Mouse (Mus musculus): ENCODE results near the gene Ripk3. TPM values are rescaled to one million over a fixed set of nuclear protein-coding genes. Genes with fewer than 3 reads are reported as not detected.

The Ripk3 gene
- polyA plus RNA-seq, 1 experiment from 2014 or later: 36.9 TPM

DNA sequence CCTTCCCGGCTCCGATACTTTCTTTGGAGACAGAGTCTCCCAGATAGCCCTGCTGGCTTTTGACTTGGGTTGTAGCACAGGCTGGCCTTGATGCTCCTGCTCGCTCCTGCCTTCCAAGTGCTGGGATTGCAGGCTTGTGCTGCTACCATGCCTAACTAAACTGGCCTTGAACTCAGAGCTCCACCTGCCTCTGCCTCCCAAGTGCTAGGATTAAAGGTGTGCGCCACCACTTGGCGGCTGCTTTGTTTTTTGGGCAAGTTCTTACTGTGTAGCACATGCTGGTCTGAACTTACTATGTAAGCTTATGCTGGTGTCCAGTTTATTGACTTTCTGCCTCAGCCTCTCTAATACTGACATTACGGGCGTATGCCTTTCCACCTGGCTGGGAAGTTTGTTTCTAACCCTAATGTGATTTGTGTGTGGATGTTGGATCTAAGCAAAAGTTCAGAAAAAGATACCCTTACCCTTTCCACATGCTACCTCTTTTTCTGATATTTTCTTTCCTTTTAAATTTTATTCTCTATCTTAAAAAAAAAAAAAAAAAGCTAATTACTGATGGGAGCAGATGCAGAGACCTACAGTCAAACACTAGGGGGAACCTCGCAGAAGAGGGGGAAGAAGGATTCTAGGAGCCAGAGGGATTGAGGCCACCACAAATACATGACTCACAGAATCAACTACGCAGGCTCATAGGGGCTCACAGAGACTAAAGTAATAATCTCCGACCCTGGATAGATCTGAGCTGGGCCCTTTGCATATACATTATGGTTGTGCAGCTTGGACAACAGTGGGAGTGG is 41.4 kb downstream of the Ripk3 start:
- H3K36me3 ChIP-seq: peaks cover 21% of the 10 kb centered on the region
- H3K4me1 ChIP-seq: peaks cover 20% of the 10 kb centered on the region
- 87% methylated on average over 10 of the region's 10 CpGs for WGBS
- H3K4me3 ChIP-seq (replicated peaks): 0 out of 2 replicates have a peak overlapping the region, but pooled peaks have one; percentile 4
- no peak for ATAC-seq (ENCODE audit: insufficient read depth, low FRiP score, low read depth)
- H3K4me2 ChIP-seq: peak overlapping the region; percentile 88
- no peaks in the 10 kb centered on the region for H3K9me3 ChIP-seq
- no peaks in the 10 kb centered on the region for H3K27me3 ChIP-seq (replicated peaks)
- no peak overlapping the region for H3K27ac ChIP-seq
- H3K9ac ChIP-seq: no peak overlapping the region

- under 1% methylated on average over 31 of the region's 31 CpGs for WGBS
These were observed 42.8 kb downstream of the Ripk3 start for GRCm38 (mm10) chr14:55745861-55746237.

GRCm38 (mm10) chr14:55745180-55745860 is 43.3 kb downstream of the Ripk3 start, which contains the start of the genes Dhrs1 and Nop9:
Dhrs1 (minus strand) TSS chr14:55745690.
Nop9 (plus strand) TSS chr14:55745693.
- WGBS: 1% methylated on average over 48 of the region's 48 CpGs
- Histone ChIP-seq H3K27ac (0 out of 2 replicates have a peak within 1 kb of the TSS, but pooled peaks have one; percentile 53), H3K36me3 (peaks cover 10% of the 10 kb centered on the region; the same call in 1 of the 2 replicates), H3K4me1 (peaks cover 20% of the 10 kb centered on the region), H3K9me3 (no peaks in the 10 kb centered on the region), H3K9ac (peak within 1 kb of the TSS; percentile 60), H3K4me2 (peak within 1 kb of the TSS; percentile 88), H3K27me3 (replicated peaks) (no peaks in the 10 kb centered on the region), H3K4me3 (replicated peaks) (peak within 1 kb of the TSS; percentile 88)
- peak; percentile 84 for ATAC-seq (ENCODE audit: insufficient read depth, low FRiP score, low read depth)

More at GRCm38 (mm10) chr14:55745861-55746237, 42.8 kb downstream of the Ripk3 start:
- H3K4me2 ChIP-seq: peak overlapping the region; percentile 88
- peaks cover 20% of the 10 kb centered on the region for H3K4me1 ChIP-seq
- H3K27ac ChIP-seq: no peak overlapping the region
- H3K27me3 ChIP-seq (replicated peaks): no peaks in the 10 kb centered on the region
- H3K4me3 ChIP-seq (replicated peaks): peak overlapping the region; percentile 88
- no peak for ATAC-seq (ENCODE audit: insufficient read depth, low FRiP score, low read depth)
- H3K9ac ChIP-seq: peak overlapping the region; percentile 60
- H3K36me3 ChIP-seq: peaks cover 10% of the 10 kb centered on the region; the same call in 1 of the 2 replicates
- H3K9me3 ChIP-seq: no peaks in the 10 kb centered on the region

DNA sequence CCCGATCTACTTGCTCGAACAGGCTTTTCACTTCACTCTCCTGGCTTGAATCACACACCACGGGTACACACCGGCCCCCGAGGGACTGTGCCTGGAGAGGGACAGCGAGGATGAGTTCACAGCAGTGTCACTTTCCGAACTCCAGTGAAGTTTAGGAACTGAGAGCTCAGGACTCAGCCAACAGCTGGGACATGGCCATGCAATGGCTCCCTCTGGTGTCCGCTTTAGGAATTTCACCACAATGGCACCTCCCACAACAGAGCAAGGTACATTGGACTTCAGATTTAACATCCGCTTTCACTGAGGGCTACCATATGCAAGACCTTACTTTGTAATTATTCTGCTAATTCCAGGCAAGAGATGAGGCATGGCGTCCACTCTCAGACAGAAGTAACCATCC is 45.0 kb downstream of the Ripk3 start:
- 18% methylated on average over 10 of the region's 10 CpGs for WGBS
- Histone ChIP-seq H3K9ac (peak overlapping the region; percentile 32; the same call in 1 of the 2 replicates), H3K36me3 (peaks cover 9% of the 10 kb centered on the region; the same call in 1 of the 2 replicates), H3K4me2 (peak overlapping the region; percentile 38), H3K4me1 (peaks cover 20% of the 10 kb centered on the region), H3K27me3 (replicated peaks) (no peaks in the 10 kb centered on the region), H3K4me3 (replicated peaks) (peak overlapping the region; percentile 19; the same call in 1 of the 2 replicates), H3K9me3 (no peaks in the 10 kb centered on the region), H3K27ac (no peak overlapping the region)
- ATAC-seq (ENCODE audit: insufficient read depth, low FRiP score, low read depth): peak; percentile 48; the same call in 1 of the 2 replicates

DNA sequence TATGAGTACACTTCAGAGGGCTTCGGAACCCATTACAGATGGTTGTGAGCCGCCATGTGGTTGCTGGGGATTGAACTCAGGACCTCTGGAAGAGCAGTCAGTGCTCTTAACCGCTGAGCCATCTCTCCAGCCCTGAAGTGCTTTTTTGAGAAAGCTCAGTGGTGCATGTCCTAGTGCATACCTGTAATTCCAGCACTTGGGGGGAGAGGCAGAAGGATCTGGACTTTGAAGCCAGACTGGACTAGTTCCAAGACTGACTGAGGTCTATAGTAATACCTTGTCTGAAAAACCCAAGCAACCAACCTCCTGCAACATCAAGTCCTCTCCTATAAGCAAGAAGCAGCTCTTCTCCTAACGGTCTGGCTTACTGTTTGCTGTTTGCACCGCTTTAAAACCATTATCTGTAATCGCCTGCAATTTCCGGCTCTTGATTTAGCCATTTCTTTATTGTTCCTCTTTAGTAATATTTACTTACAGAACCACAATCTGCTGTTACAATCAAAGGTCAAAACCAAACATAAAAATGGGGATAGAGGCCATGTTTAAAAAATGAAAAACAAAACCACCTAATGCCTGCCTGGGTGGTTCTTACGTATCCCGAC is 51.5 kb downstream of the Ripk3 start:
- Histone ChIP-seq H3K4me2 (no peak overlapping the region), H3K27me3 (replicated peaks) (no peaks in the 10 kb centered on the region), H3K4me3 (replicated peaks) (no peak overlapping the region), H3K27ac (no peak overlapping the region), H3K9ac (no peak overlapping the region), H3K9me3 (no peaks in the 10 kb centered on the region), H3K4me1 (no peaks in the 10 kb centered on the region), H3K36me3 (peaks cover 12% of the 10 kb centered on the region; the same call in 1 of the 2 replicates)
- ATAC-seq (ENCODE audit: insufficient read depth, low FRiP score, low read depth): no peak
- WGBS: 78% methylated on average over 9 of the region's 9 CpGs

DNA sequence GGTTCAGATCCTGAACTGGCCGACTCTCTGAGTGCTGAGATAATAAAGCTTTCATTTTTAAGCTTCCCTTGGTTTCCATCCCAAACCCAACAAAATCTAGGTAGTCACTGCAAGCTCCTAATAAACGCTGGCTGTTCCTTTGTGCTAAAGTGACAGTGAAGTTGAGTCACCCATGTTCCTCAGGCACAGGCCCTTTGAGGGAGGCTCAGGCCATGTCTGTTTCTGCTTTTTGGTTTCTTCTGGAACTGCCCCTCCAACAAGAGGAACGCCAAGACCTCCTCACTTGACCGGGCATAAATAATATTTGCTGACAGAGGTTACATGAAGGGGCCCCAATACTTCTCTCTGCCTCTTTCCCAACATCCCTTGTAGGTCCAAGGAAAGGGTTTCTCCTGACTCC is 52.9 kb downstream of the Ripk3 start:
- Histone ChIP-seq H3K4me2 (no peak overlapping the region), H3K9ac (no peak overlapping the region), H3K27me3 (replicated peaks) (no peaks in the 10 kb centered on the region), H3K36me3 (peaks cover 12% of the 10 kb centered on the region; the same call in 1 of the 2 replicates), H3K4me1 (no peaks in the 10 kb centered on the region), H3K9me3 (no peaks in the 10 kb centered on the region), H3K4me3 (replicated peaks) (no peak overlapping the region), H3K27ac (no peak overlapping the region)
- ATAC-seq (ENCODE audit: insufficient read depth, low FRiP score, low read depth): no peak
- WGBS: 74% methylated on average over 4 of the region's 4 CpGs

- H3K4me2 ChIP-seq: no peak overlapping the region
- WGBS: 24% methylated on average over 3 of the region's 3 CpGs
- H3K4me3 ChIP-seq (replicated peaks): no peak overlapping the region
- no peak overlapping the region for H3K27ac ChIP-seq
- H3K9me3 ChIP-seq: no peaks in the 10 kb centered on the region
- H3K36me3 ChIP-seq: peaks cover 9% of the 10 kb centered on the region; the same call in 1 of the 2 replicates
- no peak overlapping the region for H3K9ac ChIP-seq
- H3K27me3 ChIP-seq (replicated peaks): no peaks in the 10 kb centered on the region
- ATAC-seq (ENCODE audit: insufficient read depth, low FRiP score, low read depth): no peak
- H3K4me1 ChIP-seq: no peaks in the 10 kb centered on the region
These were observed 53.3 kb downstream of the Ripk3 start for GRCm38 (mm10) chr14:55735334-55735733.

Other genes starting within 250 kb of the Ripk3 start
- gene Pck2, start 248.6 kb downstream of the Ripk3 start, polyA plus RNA-seq (2015; fragmentation: Nextera tagmentation; extraction: Ambion mirVana): 48.5 and 52.8 TPM in 2 replicates
- gene Dcaf11, start 228.9 kb downstream of the Ripk3 start, polyA plus RNA-seq (2015; fragmentation: Nextera tagmentation; extraction: Ambion mirVana): 63.6 and 75.7 TPM in 2 replicates
- gene A730061H03Rik, start 228.5 kb downstream of the Ripk3 start, polyA plus RNA-seq (2015; fragmentation: Nextera tagmentation; extraction: Ambion mirVana): 1.2 and 1.4 TPM in 2 replicates
- gene Fitm1, start 213.2 kb downstream of the Ripk3 start, polyA plus RNA-seq (2015; fragmentation: Nextera tagmentation; extraction: Ambion mirVana): 0.50 and 1.2 TPM in 2 replicates
- gene Psme1, start 210.7 kb downstream of the Ripk3 start, polyA plus RNA-seq (2015; fragmentation: Nextera tagmentation; extraction: Ambion mirVana): 159 and 176 TPM in 2 replicates
- 9.4 and 11.2 TPM in 2 replicates for gene Emc9, start 203.6 kb downstream of the Ripk3 start, polyA plus RNA-seq (2015; fragmentation: Nextera tagmentation; extraction: Ambion mirVana)
- 265 and 289 TPM in 2 replicates for gene Psme2, start 197.8 kb downstream of the Ripk3 start, polyA plus RNA-seq (2015; fragmentation: Nextera tagmentation; extraction: Ambion mirVana)
- gene Rnf31, start 197.2 kb downstream of the Ripk3 start, polyA plus RNA-seq (2015; fragmentation: Nextera tagmentation; extraction: Ambion mirVana): 16.7 and 18.4 TPM in 2 replicates
- 11.6 and 12.1 TPM in 2 replicates for gene Irf9, start 185.3 kb downstream of the Ripk3 start, polyA plus RNA-seq (2015; fragmentation: Nextera tagmentation; extraction: Ambion mirVana)
- 9.2 and 10.7 TPM in 2 replicates for gene Rec8, start 170.8 kb downstream of the Ripk3 start, polyA plus RNA-seq (2015; fragmentation: Nextera tagmentation; extraction: Ambion mirVana)
- 81.1 and 82.4 TPM in 2 replicates for gene Ipo4, start 152.9 kb downstream of the Ripk3 start, polyA plus RNA-seq (2015; fragmentation: Nextera tagmentation; extraction: Ambion mirVana)
- 1.3 and 1.7 TPM in 2 replicates for gene Gm49378, start 151.0 kb downstream of the Ripk3 start, polyA plus RNA-seq (2015; fragmentation: Nextera tagmentation; extraction: Ambion mirVana)
- gene Tm9sf1, start 145.1 kb downstream of the Ripk3 start, polyA plus RNA-seq (2015; fragmentation: Nextera tagmentation; extraction: Ambion mirVana): 123 and 124 TPM in 2 replicates
- gene Tssk4, start 138.7 kb downstream of the Ripk3 start, polyA plus RNA-seq (2015; fragmentation: Nextera tagmentation; extraction: Ambion mirVana): 0.40 and 0.59 TPM in 2 replicates
- 51.3 and 54.3 TPM in 2 replicates for gene Mdp1, start 128.4 kb downstream of the Ripk3 start, polyA plus RNA-seq (2015; fragmentation: Nextera tagmentation; extraction: Ambion mirVana)
- gene Gmpr2, start 116.9 kb downstream of the Ripk3 start, polyA plus RNA-seq (2015; fragmentation: Nextera tagmentation; extraction: Ambion mirVana): 53.5 and 54.6 TPM in 2 replicates
- 495 and 515 TPM in 2 replicates for gene Nedd8, start 116.7 kb downstream of the Ripk3 start, polyA plus RNA-seq (2015; fragmentation: Nextera tagmentation; extraction: Ambion mirVana)
- gene Tinf2, start 107.0 kb downstream of the Ripk3 start, polyA plus RNA-seq (2015; fragmentation: Nextera tagmentation; extraction: Ambion mirVana): 33.9 and 40.4 TPM in 2 replicates
- 17.9 and 30.5 TPM in 2 replicates for gene Tgm1, start 74.9 kb downstream of the Ripk3 start, polyA plus RNA-seq (2015; fragmentation: Nextera tagmentation; extraction: Ambion mirVana)
- 30.0 and 35.8 TPM in 2 replicates for gene Rabggta, start 66.6 kb downstream of the Ripk3 start, polyA plus RNA-seq (2015; fragmentation: Nextera tagmentation; extraction: Ambion mirVana)
- gene Dhrs1, start 43.2 kb downstream of the Ripk3 start, polyA plus RNA-seq (2015; fragmentation: Nextera tagmentation; extraction: Ambion mirVana): 92.9 and 96.4 TPM in 2 replicates
- 34.3 and 36.7 TPM in 2 replicates for gene Nop9, start 43.2 kb downstream of the Ripk3 start, polyA plus RNA-seq (2015; fragmentation: Nextera tagmentation; extraction: Ambion mirVana)
- 11.8 and 12.9 TPM in 2 replicates for gene Cideb, start 30.4 kb downstream of the Ripk3 start, polyA plus RNA-seq (2015; fragmentation: Nextera tagmentation; extraction: Ambion mirVana)
- gene Ltb4r2, start 27.4 kb downstream of the Ripk3 start, polyA plus RNA-seq (2015; fragmentation: Nextera tagmentation; extraction: Ambion mirVana): 0.85 and 0.96 TPM in 2 replicates
- gene Ltb4r1, start 22.9 kb downstream of the Ripk3 start, polyA plus RNA-seq (2015; fragmentation: Nextera tagmentation; extraction: Ambion mirVana): 3.8 and 4.7 TPM in 2 replicates
- gene Adcy4, start 4.8 kb downstream of the Ripk3 start, polyA plus RNA-seq (2015; fragmentation: Nextera tagmentation; extraction: Ambion mirVana): 6.3 and 8.0 TPM in 2 replicates
- 35.5 and 40.9 TPM in 2 replicates for gene Nfatc4, start 34.3 kb upstream of the Ripk3 start, polyA plus RNA-seq (2015; fragmentation: Nextera tagmentation; extraction: Ambion mirVana)
- 15.4 and 18.5 TPM in 2 replicates for gene Nynrin, start 65.1 kb upstream of the Ripk3 start, polyA plus RNA-seq (2015; fragmentation: Nextera tagmentation; extraction: Ambion mirVana)
- gene Cbln3, start 95.5 kb upstream of the Ripk3 start, polyA plus RNA-seq (2015; fragmentation: Nextera tagmentation; extraction: Ambion mirVana): 0.42 and 0.46 TPM in 2 replicates
- 16.5 and 18.1 TPM in 2 replicates for gene Khnyn, start 96.1 kb upstream of the Ripk3 start, polyA plus RNA-seq (2015; fragmentation: Nextera tagmentation; extraction: Ambion mirVana)
- gene Sdr39u1, start 111.4 kb upstream of the Ripk3 start, polyA plus RNA-seq (2015; fragmentation: Nextera tagmentation; extraction: Ambion mirVana): 56.0 and 65.7 TPM in 2 replicates
- gene Cma1, start 155.8 kb upstream of the Ripk3 start, polyA plus RNA-seq (2015; fragmentation: Nextera tagmentation; extraction: Ambion mirVana): 23.0 and 27.4 TPM in 2 replicates
- gene Cma2, start 162.1 kb upstream of the Ripk3 start, polyA plus RNA-seq (2015; fragmentation: Nextera tagmentation; extraction: Ambion mirVana): not detected in 2 replicates
- gene Mcpt1, start 229.1 kb upstream of the Ripk3 start, polyA plus RNA-seq (2015; fragmentation: Nextera tagmentation; extraction: Ambion mirVana): 0.48 and 0.57 TPM in 2 replicates
- gene Mcpt9, start 241.6 kb upstream of the Ripk3 start, polyA plus RNA-seq (2015; fragmentation: Nextera tagmentation; extraction: Ambion mirVana): not detected in 2 replicates